Mouse (Mus musculus) embryonic facial prominence, embryonic 13.5 days (tissue): ENCODE measurements around the gene Kbtbd13. TPM values are rescaled to one million over a fixed set of nuclear protein-coding genes. Genes with fewer than 3 reads are reported as not detected.

Experiments
- ATAC-seq: fragments of 200-750 bp; cut with Nextera tagmentation; 2 replicates; pipeline ENCODE4 v1.8.0; 2017; ENCODE audit warnings: low read depth; ENCODE audit not compliant: insufficient number of reproducible peaks, insufficient read depth, low FRiP score, low TSS enrichment
- H3K27ac ChIP-seq: fragments of 300-500 bp; sonication (generic); 2 replicates; pipeline ENCODE4 v1.5.1; 2015; ENCODE audit warnings: moderate library complexity, mild to moderate bottlenecking, inconsistent platforms
- H3K27me3 ChIP-seq: fragments of 300-500 bp; sonication (generic); 2 replicates; pipeline ENCODE4 v1.6.1; 2015; ENCODE audit warnings: mild to moderate bottlenecking, inconsistent platforms
- H3K36me3 ChIP-seq: fragments of 300-500 bp; sonication (generic); 2 replicates; pipeline ENCODE4 v1.6.1; 2015; ENCODE audit warnings: mild to moderate bottlenecking, inconsistent platforms
- H3K4me1 ChIP-seq: fragments of 300-500 bp; sonication (generic); 2 replicates; pipeline ENCODE4 v1.6.1; 2015; ENCODE audit warnings: inconsistent platforms
- H3K4me2 ChIP-seq: fragments of 300-500 bp; sonication (generic); 2 replicates; pipeline ENCODE4 v1.6.1; 2015; ENCODE audit warnings: moderate library complexity, mild to moderate bottlenecking, inconsistent platforms
- H3K4me3 ChIP-seq: fragments of 300-500 bp; sonication (generic); 2 replicates; pipeline ENCODE4 v1.5.1; 2015; ENCODE audit warnings: mild to moderate bottlenecking, inconsistent platforms
- H3K9ac ChIP-seq: fragments of 300-500 bp; sonication (generic); 2 replicates; pipeline ENCODE4 v1.6.1; 2015; ENCODE audit warnings: mild to moderate bottlenecking, inconsistent platforms
- H3K9me3 ChIP-seq: fragments of 300-500 bp; sonication (generic); 2 replicates; pipeline ENCODE4 v1.6.1; 2016; ENCODE audit warnings: inconsistent platforms
- WGBS: fragments of 180-500 bp; shearing (Covaris S2); methylation state at CpG from one replicate; pipeline ENCODE4 v1.1.7; 2015; ENCODE audit warnings: mixed read lengths; 5-methylcytosine and 5-hydroxymethylcytosine counted together
- polyA plus RNA-seq: library from polyadenylated mRNA; unstranded; fragments of >200 nt; fragmentation: Nextera tagmentation; extraction: Ambion mirVana; gene quantifications from 2 replicates; pipeline ENCODE4 v1.2.1, GENCODE M21; 2015

Kbtbd13 gene
- polyA plus RNA-seq, 1 experiment from 2014 or later, result 1.0 TPM

- Histone ChIP-seq H3K36me3 (no peaks in the 10 kb centered on the region), H3K27ac (no peak overlapping the region), H3K4me2 (no peak overlapping the region), H3K4me3 (no peak overlapping the region), H3K27me3 (no peaks in the 10 kb centered on the region), H3K9ac (no peak overlapping the region), H3K9me3 (no peaks in the 10 kb centered on the region), H3K4me1 (no peaks in the 10 kb centered on the region)
- 53% methylated on average over 3 of the region's 3 CpGs for WGBS
- ATAC-seq, result no peak
These were observed 26.3 kb upstream of the Kbtbd13 start for GRCm38 (mm10) chr9:65417738-65418137.

GRCm38 (mm10) chr9:65411326-65411725, 19.9 kb upstream of the Kbtbd13 start:
- Histone ChIP-seq H3K4me3 (no peak overlapping the region), H3K4me2 (no peak overlapping the region), H3K9ac (no peak overlapping the region), H3K4me1 (no peaks in the 10 kb centered on the region), H3K27ac (no peak overlapping the region), H3K9me3 (no peaks in the 10 kb centered on the region), H3K27me3 (no peaks in the 10 kb centered on the region), H3K36me3 (0 out of 2 replicates have a peak, but pooled peaks cover 6% of the 10 kb centered on the region)
- ATAC-seq, result no peak
- 63% methylated on average over 3 of the region's 3 CpGs for WGBS

- Histone ChIP-seq H3K4me2 (no peak overlapping the region), H3K9ac (no peak overlapping the region), H3K27me3 (no peaks in the 10 kb centered on the region), H3K27ac (no peak overlapping the region), H3K4me1 (no peaks in the 10 kb centered on the region), H3K9me3 (no peaks in the 10 kb centered on the region), H3K4me3 (no peak overlapping the region), H3K36me3 (0 out of 2 replicates have a peak, but pooled peaks cover 6% of the 10 kb centered on the region)
- WGBS, result 96% methylated on average over 8 of the region's 8 CpGs
- ATAC-seq, result no peak
These were observed 18.9 kb upstream of the Kbtbd13 start for GRCm38 (mm10) chr9:65410378-65410777.

GRCm38 (mm10) chr9:65408871-65409295, 17.4 kb upstream of the Kbtbd13 start:
- 55% methylated on average over 5 of the region's 5 CpGs for WGBS
- Histone ChIP-seq H3K27me3 (no peaks in the 10 kb centered on the region), H3K4me2 (no peak overlapping the region), H3K9ac (no peak overlapping the region), H3K4me3 (no peak overlapping the region), H3K4me1 (peaks cover 3% of the 10 kb centered on the region; the same call in 1 of the 2 replicates), H3K36me3 (0 out of 2 replicates have a peak, but pooled peaks cover 6% of the 10 kb centered on the region), H3K27ac (no peak overlapping the region), H3K9me3 (no peaks in the 10 kb centered on the region)
- ATAC-seq, result no peak

GRCm38 (mm10) chr9:65407861-65408260, 16.4 kb upstream of the Kbtbd13 start:
- no peak overlapping the region for H3K27ac ChIP-seq
- 0 out of 2 replicates have a peak, but pooled peaks cover 6% of the 10 kb centered on the region for H3K36me3 ChIP-seq
- H3K4me2 ChIP-seq, result no peak overlapping the region
- H3K4me1 ChIP-seq, result peaks cover 3% of the 10 kb centered on the region; the same call in 1 of the 2 replicates
- no peak for ATAC-seq
- H3K27me3 ChIP-seq, result no peaks in the 10 kb centered on the region
- no peak overlapping the region for H3K4me3 ChIP-seq
- H3K9me3 ChIP-seq, result no peaks in the 10 kb centered on the region
- 67% methylated on average over 3 of the region's 3 CpGs for WGBS
- H3K9ac ChIP-seq, result no peak overlapping the region

- Histone ChIP-seq H3K9ac (no peak overlapping the region), H3K9me3 (no peaks in the 10 kb centered on the region)
- WGBS, result 77% methylated on average over 5 of the region's 5 CpGs
These were observed 15.9 kb upstream of the Kbtbd13 start for GRCm38 (mm10) chr9:65407327-65407726.

GRCm38 (mm10) chr9:65405184-65405449, 13.7 kb upstream of the Kbtbd13 start:
- no peak overlapping the region for H3K27ac ChIP-seq
- H3K9ac ChIP-seq, result no peak overlapping the region
- H3K4me3 ChIP-seq, result no peak overlapping the region
- no peak overlapping the region for H3K4me2 ChIP-seq
- H3K9me3 ChIP-seq, result no peaks in the 10 kb centered on the region
- no peak for ATAC-seq
- H3K36me3 ChIP-seq, result no peaks in the 10 kb centered on the region
- 80% methylated on average over 2 of the region's 2 CpGs for whole genome bisulfite sequencing
- H3K27me3 ChIP-seq, result no peaks in the 10 kb centered on the region
- H3K4me1 ChIP-seq, result peaks cover 3% of the 10 kb centered on the region; the same call in 1 of the 2 replicates

More at GRCm38 (mm10) chr9:65407327-65407726, 15.9 kb upstream of the Kbtbd13 start:
- H3K27ac ChIP-seq, result no peak overlapping the region
- no peak overlapping the region for H3K4me3 ChIP-seq
- H3K36me3 ChIP-seq, result 0 out of 2 replicates have a peak, but pooled peaks cover 6% of the 10 kb centered on the region
- no peak overlapping the region for H3K4me2 ChIP-seq
- ATAC-seq, result no peak
- H3K27me3 ChIP-seq, result no peaks in the 10 kb centered on the region
- peaks cover 3% of the 10 kb centered on the region; the same call in 1 of the 2 replicates for H3K4me1 ChIP-seq

GRCm38 (mm10) chr9:65404331-65405183, 13.1 kb upstream of the Kbtbd13 start:
- Histone ChIP-seq H3K9me3 (no peaks in the 10 kb centered on the region), H3K9ac (no peak overlapping the region), H3K36me3 (no peaks in the 10 kb centered on the region), H3K4me1 (peaks cover 3% of the 10 kb centered on the region; the same call in 1 of the 2 replicates), H3K4me2 (no peak overlapping the region), H3K27ac (no peak overlapping the region), H3K4me3 (no peak overlapping the region), H3K27me3 (no peaks in the 10 kb centered on the region)
- no peak for ATAC-seq
- WGBS, result 70% methylated on average over 15 of the region's 15 CpGs

GRCm38 (mm10) chr9:65399934-65400333, 8.5 kb upstream of the Kbtbd13 start:
- H3K4me1 ChIP-seq, result peaks cover 13% of the 10 kb centered on the region
- H3K4me2 ChIP-seq, result no peak overlapping the region
- no peak overlapping the region for H3K9ac ChIP-seq
- ATAC-seq, result no peak
- no peak overlapping the region for H3K27ac ChIP-seq
- no peaks in the 10 kb centered on the region for H3K36me3 ChIP-seq
- H3K27me3 ChIP-seq, result 0 out of 2 replicates have a peak, but pooled peaks cover 6% of the 10 kb centered on the region
- H3K9me3 ChIP-seq, result no peaks in the 10 kb centered on the region
- H3K4me3 ChIP-seq, result no peak overlapping the region
- 92% methylated on average over 6 of the region's 6 CpGs for WGBS

GRCm38 (mm10) chr9:65398279-65398678, 6.8 kb upstream of the Kbtbd13 start, which contains the start of gene Rasl12:
TSS of gene Rasl12 (plus strand) at chr9:65398506.
- H3K9ac ChIP-seq, result peak within 1 kb of the TSS; percentile 74
- no peaks in the 10 kb centered on the region for H3K9me3 ChIP-seq
- H3K27ac ChIP-seq, result no peak within 1 kb of the TSS
- H3K4me1 ChIP-seq, result peaks cover 10% of the 10 kb centered on the region
- under 1% methylated on average over 24 of the region's 24 CpGs for WGBS
- no peaks in the 10 kb centered on the region for H3K36me3 ChIP-seq
- ATAC-seq, result 0 out of 2 replicates have a peak, but pooled peaks have one; percentile 57
- H3K4me3 ChIP-seq, result peak within 1 kb of the TSS; percentile 58
- peaks cover 12% of the 10 kb centered on the region; the same call in 1 of the 2 replicates for H3K27me3 ChIP-seq
- H3K4me2 ChIP-seq, result peak within 1 kb of the TSS; percentile 75

GRCm38 (mm10) chr9:65394360-65394759, 2.9 kb upstream of the Kbtbd13 start:
- Histone ChIP-seq H3K4me3 (no peak overlapping the region), H3K4me2 (no peak overlapping the region), H3K9ac (no peak overlapping the region), H3K36me3 (no peaks in the 10 kb centered on the region), H3K27me3 (peaks cover 50% of the 10 kb centered on the region), H3K9me3 (no peaks in the 10 kb centered on the region; the same call in 1 of the 2 replicates), H3K27ac (no peak overlapping the region), H3K4me1 (peaks cover 20% of the 10 kb centered on the region)
- 55% methylated on average over 2 of the region's 2 CpGs for WGBS
- ATAC-seq, result no peak

GRCm38 (mm10) chr9:65393606-65394005, 2.2 kb upstream of the Kbtbd13 start:
- 42% methylated on average over 2 of the region's 2 CpGs for WGBS
- H3K9me3 ChIP-seq, result no peaks in the 10 kb centered on the region; the same call in 1 of the 2 replicates
- no peaks in the 10 kb centered on the region for H3K36me3 ChIP-seq
- H3K4me1 ChIP-seq, result peaks cover 18% of the 10 kb centered on the region
- H3K4me2 ChIP-seq, result no peak overlapping the region
- no peak for ATAC-seq
- no peak overlapping the region for H3K27ac ChIP-seq
- no peak overlapping the region for H3K4me3 ChIP-seq
- no peak overlapping the region for H3K9ac ChIP-seq
- H3K27me3 ChIP-seq, result peaks cover 57% of the 10 kb centered on the region
